Mouse (Mus musculus) pancreas, adult 10 weeks (tissue): Measurements from ENCODE around the gene Rps6ka1. TPM values are rescaled to one million over a fixed set of nuclear protein-coding genes. Genes with fewer than 3 reads are reported as not detected.

Experiments used
- polyA plus RNA-seq: library from polyadenylated mRNA; stranded (reverse); fragments of 350-450 nt; fragmentation: Illumina TruSeq; extraction: RNeasy Lipid Tissue Mini Kit (QIAGEN cat#74804); gene quantifications from one replicate; pipeline ENCODE4 v1.2.3, GENCODE M21; 2015; ENCODE audit warnings: low read depth, low replicate concordance; ENCODE audit not compliant: insufficient read depth

The Rps6ka1 gene
- polyA plus RNA-seq: 4.2 TPM

DNA sequence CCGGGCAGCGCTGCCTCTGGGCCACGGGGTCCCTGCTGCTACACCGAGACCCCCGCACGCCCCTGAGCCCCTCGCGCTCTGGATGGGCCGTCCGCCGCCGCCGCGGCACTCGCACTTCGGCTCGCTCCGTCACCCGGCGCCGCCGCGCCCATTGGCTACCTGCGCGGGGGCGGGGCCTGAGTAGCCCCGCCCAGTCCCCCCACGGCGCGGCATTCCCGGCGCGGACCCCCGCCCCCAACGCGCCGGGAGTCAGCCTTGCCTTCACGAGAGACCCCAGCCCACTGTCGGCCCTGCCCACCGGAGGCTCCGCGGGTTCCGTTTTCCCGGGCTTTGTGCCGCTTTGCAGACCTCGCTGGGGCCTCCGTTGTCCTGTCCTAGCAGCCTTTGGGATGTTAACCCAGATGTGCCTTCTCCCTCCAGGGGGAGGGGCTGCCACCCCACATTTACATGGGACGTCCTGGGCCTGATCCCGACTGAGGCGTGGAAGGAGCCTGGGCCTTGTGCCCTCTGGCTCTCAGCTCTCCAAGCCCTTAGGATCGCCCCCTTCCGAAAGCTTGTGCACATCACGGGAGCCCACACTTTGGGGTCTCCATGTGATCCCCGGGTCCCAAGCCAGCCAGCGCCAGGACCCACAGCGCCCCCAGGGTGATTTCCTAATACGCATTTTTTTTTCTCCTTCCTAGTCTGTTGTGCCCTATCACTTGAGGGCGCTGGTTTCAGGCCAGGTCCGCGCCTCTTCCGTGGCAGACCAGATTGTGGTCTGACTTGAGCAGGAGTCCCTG is at the start of gene Rps6ka1:
TSS of gene Rps6ka1 (minus strand) at position 126 of the 782 bp plus-strand sequence.

Other genes starting within 250 kb of the Rps6ka1 start
- gene Zdhhc18, start 237.6 kb downstream of the Rps6ka1 start, polyA plus RNA-seq: 6.9 TPM
- gene Pigv, start 215.2 kb downstream of the Rps6ka1 start, polyA plus RNA-seq: 3.0 TPM
- 9.8 TPM for gene Arid1a, start 131.0 kb downstream of the Rps6ka1 start, polyA plus RNA-seq
- gene Hmgn2, start 80.9 kb upstream of the Rps6ka1 start, polyA plus RNA-seq: 33.0 TPM
- 8.8 TPM for gene Dhdds, start 113.1 kb upstream of the Rps6ka1 start, polyA plus RNA-seq
- not detected for gene Lin28a, start 131.0 kb upstream of the Rps6ka1 start, polyA plus RNA-seq
- not detected for gene Zfp683, start 166.0 kb upstream of the Rps6ka1 start, polyA plus RNA-seq
- gene Crybg2, start 173.0 kb upstream of the Rps6ka1 start, polyA plus RNA-seq: not detected
- 12.5 TPM for gene Cd52, start 207.3 kb upstream of the Rps6ka1 start, polyA plus RNA-seq
- gene Ubxn11, start 214.8 kb upstream of the Rps6ka1 start, polyA plus RNA-seq: 2.3 TPM
- gene Sh3bgrl3, start 241.0 kb upstream of the Rps6ka1 start, polyA plus RNA-seq: 68.4 TPM